Mouse (Mus musculus): ENCODE results near the gene Gas6. TPM values are rescaled to one million over a fixed set of nuclear protein-coding genes. Genes with fewer than 3 reads are reported as not detected.
A peak's percentile ranks its signal among the peaks of the same experiment; 100 is the strongest.

Gas6 gene
- polyA plus RNA-seq, 1 experiment from 2014 or later: 222 TPM

DNA sequence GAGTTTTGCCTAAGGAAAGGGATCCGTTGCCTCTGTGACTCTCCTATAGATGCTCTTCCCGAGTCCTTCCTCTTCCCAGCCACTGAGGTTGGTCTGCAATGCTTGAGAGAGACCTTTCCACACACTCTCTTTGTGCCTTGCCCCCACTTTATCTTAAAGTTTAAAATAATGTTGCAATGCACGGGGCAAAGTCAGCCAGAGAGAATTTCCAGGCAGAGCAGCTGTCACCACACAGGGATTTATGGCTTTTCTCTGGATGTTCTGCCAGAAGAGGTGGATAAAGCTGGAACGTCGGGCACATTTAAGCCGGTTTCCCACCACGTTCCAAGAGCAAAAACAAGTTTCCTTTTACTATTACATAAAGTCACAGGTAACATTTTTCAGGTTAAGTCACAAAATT, 27.1 kb upstream of the Gas6 start:
- ATAC-seq (replicated peaks; ENCODE audit: insufficient number of reproducible peaks, insufficient read depth, low FRiP score, low read depth): no peak

GRCm38 (mm10) chr8:13520349-13520748, 26.1 kb upstream of the Gas6 start:
- no peak for ATAC-seq (replicated peaks; ENCODE audit: insufficient number of reproducible peaks, insufficient read depth, low FRiP score, low read depth)
- Histone ChIP-seq H3K9ac (no peak overlapping the region), H3K9me3 (replicated peaks) (no peaks in the 10 kb centered on the region), H3K36me3 (no peaks in the 10 kb centered on the region), H3K27ac (no peak overlapping the region), H3K4me2 (no peak overlapping the region), H3K4me3 (no peak overlapping the region), H3K4me1 (replicated peaks) (peaks cover 64% of the 10 kb centered on the region), H3K27me3 (peaks cover 11% of the 10 kb centered on the region)
- 64% methylated on average over 6 of the region's 6 CpGs for WGBS

More for the DNA sequence above, 27.1 kb upstream of the Gas6 start:
- no peak overlapping the region for H3K9ac ChIP-seq
- H3K9me3 ChIP-seq (replicated peaks): no peaks in the 10 kb centered on the region
- no peak overlapping the region for H3K4me2 ChIP-seq
- no peak overlapping the region for H3K4me3 ChIP-seq
- H3K27me3 ChIP-seq: peaks cover 11% of the 10 kb centered on the region
- H3K27ac ChIP-seq: no peak overlapping the region
- H3K36me3 ChIP-seq: no peaks in the 10 kb centered on the region
- H3K4me1 ChIP-seq (replicated peaks): peaks cover 54% of the 10 kb centered on the region
- WGBS: 27% methylated on average over 7 of the region's 7 CpGs

GRCm38 (mm10) chr8:13519503-13519902, 25.2 kb upstream of the Gas6 start:
- no peak overlapping the region for H3K27ac ChIP-seq
- peaks cover 64% of the 10 kb centered on the region for H3K4me1 ChIP-seq (replicated peaks)
- WGBS: 47% methylated on average over 9 of the region's 9 CpGs
- H3K4me3 ChIP-seq: no peak overlapping the region
- peaks cover 11% of the 10 kb centered on the region for H3K27me3 ChIP-seq
- ATAC-seq (replicated peaks; ENCODE audit: insufficient number of reproducible peaks, insufficient read depth, low FRiP score, low read depth): no peak
- H3K4me2 ChIP-seq: no peak overlapping the region
- no peak overlapping the region for H3K9ac ChIP-seq
- H3K36me3 ChIP-seq: no peaks in the 10 kb centered on the region
- no peaks in the 10 kb centered on the region for H3K9me3 ChIP-seq (replicated peaks)

- 0 out of 2 replicates have a peak, but pooled peaks have one; percentile 17 for ATAC-seq (replicated peaks; ENCODE audit: insufficient number of reproducible peaks, insufficient read depth, low FRiP score, low read depth)
- Histone ChIP-seq H3K4me2 (no peak overlapping the region), H3K36me3 (no peaks in the 10 kb centered on the region), H3K9me3 (replicated peaks) (no peaks in the 10 kb centered on the region), H3K27ac (peak overlapping the region; percentile 48), H3K4me3 (no peak overlapping the region), H3K27me3 (peaks cover 6% of the 10 kb centered on the region), H3K4me1 (replicated peaks) (peaks cover 51% of the 10 kb centered on the region), H3K9ac (no peak overlapping the region)
- 57% methylated on average over 6 of the region's 6 CpGs for WGBS
Measured at GRCm38 (mm10) chr8:13517284-13517781, 23.0 kb upstream of the Gas6 start.

- Histone ChIP-seq H3K4me3 (no peak overlapping the region), H3K27ac (peak overlapping the region; percentile 48), H3K9me3 (replicated peaks) (no peaks in the 10 kb centered on the region), H3K36me3 (no peaks in the 10 kb centered on the region), H3K4me1 (replicated peaks) (peaks cover 47% of the 10 kb centered on the region), H3K27me3 (no peaks in the 10 kb centered on the region), H3K4me2 (no peak overlapping the region), H3K9ac (no peak overlapping the region)
- no peak for ATAC-seq (replicated peaks; ENCODE audit: insufficient number of reproducible peaks, insufficient read depth, low FRiP score, low read depth)
- whole genome bisulfite sequencing: 65% methylated on average over 5 of the region's 5 CpGs
Measured at GRCm38 (mm10) chr8:13516728-13517127, 22.4 kb upstream of the Gas6 start.

DNA sequence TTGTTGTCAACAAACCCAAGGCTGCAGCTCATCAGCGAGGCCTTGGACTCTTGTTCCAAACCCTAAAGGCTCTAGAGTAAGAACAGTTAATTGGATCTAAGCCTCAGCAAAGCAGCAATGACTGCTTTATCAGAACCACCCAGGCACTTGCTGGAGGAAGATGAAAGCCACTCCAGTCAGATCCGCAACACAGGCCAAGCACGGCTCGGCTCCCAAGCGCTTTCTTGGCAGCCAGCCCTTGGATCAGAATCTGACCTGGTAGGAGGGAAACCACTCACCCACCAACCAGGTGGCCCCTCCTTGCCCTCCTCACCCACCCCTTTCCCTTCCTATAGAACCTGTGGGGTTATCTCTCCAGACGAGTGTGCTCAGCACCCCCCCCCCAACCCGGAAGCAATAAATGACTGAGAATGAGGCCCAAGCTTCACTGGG, 21.7 kb upstream of the Gas6 start:
- Histone ChIP-seq H3K4me2 (no peak overlapping the region), H3K27me3 (no peaks in the 10 kb centered on the region), H3K27ac (peak overlapping the region; percentile 48), H3K9me3 (replicated peaks) (no peaks in the 10 kb centered on the region), H3K4me1 (replicated peaks) (peaks cover 40% of the 10 kb centered on the region), H3K36me3 (no peaks in the 10 kb centered on the region), H3K9ac (no peak overlapping the region), H3K4me3 (no peak overlapping the region)
- ATAC-seq (replicated peaks; ENCODE audit: insufficient number of reproducible peaks, insufficient read depth, low FRiP score, low read depth): peak; percentile 65
- 17% methylated on average over 7 of the region's 7 CpGs for WGBS

- Histone ChIP-seq H3K4me3 (no peak overlapping the region), H3K9ac (no peak overlapping the region), H3K4me1 (replicated peaks) (peaks cover 29% of the 10 kb centered on the region), H3K27me3 (no peaks in the 10 kb centered on the region), H3K9me3 (replicated peaks) (no peaks in the 10 kb centered on the region), H3K36me3 (no peaks in the 10 kb centered on the region), H3K4me2 (no peak overlapping the region), H3K27ac (no peak overlapping the region)
- no peak for ATAC-seq (replicated peaks; ENCODE audit: insufficient number of reproducible peaks, insufficient read depth, low FRiP score, low read depth)
- 76% methylated on average over 5 of the region's 5 CpGs for WGBS
Measured at GRCm38 (mm10) chr8:13513556-13514370, 19.5 kb upstream of the Gas6 start.

GRCm38 (mm10) chr8:13512677-13513076, 18.4 kb upstream of the Gas6 start:
- no peak for ATAC-seq (replicated peaks; ENCODE audit: insufficient number of reproducible peaks, insufficient read depth, low FRiP score, low read depth)
- H3K9me3 ChIP-seq (replicated peaks): no peaks in the 10 kb centered on the region
- H3K36me3 ChIP-seq: no peaks in the 10 kb centered on the region
- WGBS: 58% methylated on average over 6 of the region's 6 CpGs
- no peak overlapping the region for H3K4me3 ChIP-seq
- H3K27me3 ChIP-seq: no peaks in the 10 kb centered on the region
- peaks cover 30% of the 10 kb centered on the region for H3K4me1 ChIP-seq (replicated peaks)
- no peak overlapping the region for H3K9ac ChIP-seq
- no peak overlapping the region for H3K4me2 ChIP-seq
- no peak overlapping the region for H3K27ac ChIP-seq

GRCm38 (mm10) chr8:13512016-13512415, 17.7 kb upstream of the Gas6 start:
- H3K27me3 ChIP-seq: no peaks in the 10 kb centered on the region
- H3K9me3 ChIP-seq (replicated peaks): no peaks in the 10 kb centered on the region
- H3K4me2 ChIP-seq: no peak overlapping the region
- no peak overlapping the region for H3K9ac ChIP-seq
- no peak overlapping the region for H3K27ac ChIP-seq
- no peak for ATAC-seq (replicated peaks; ENCODE audit: insufficient number of reproducible peaks, insufficient read depth, low FRiP score, low read depth)
- 67% methylated on average over 5 of the region's 5 CpGs for WGBS
- no peak overlapping the region for H3K4me3 ChIP-seq
- peaks cover 30% of the 10 kb centered on the region for H3K4me1 ChIP-seq (replicated peaks)
- no peaks in the 10 kb centered on the region for H3K36me3 ChIP-seq

- H3K9ac ChIP-seq: no peak overlapping the region
- H3K4me3 ChIP-seq: no peak overlapping the region
- peaks cover 26% of the 10 kb centered on the region for H3K4me1 ChIP-seq (replicated peaks)
- H3K9me3 ChIP-seq (replicated peaks): no peaks in the 10 kb centered on the region
- 0 out of 2 replicates have a peak overlapping the region, but pooled peaks have one; percentile 31 for H3K27ac ChIP-seq
- WGBS: 84% methylated on average over 3 of the region's 3 CpGs
- peaks cover 9% of the 10 kb centered on the region; the same call in 1 of the 2 replicates for H3K27me3 ChIP-seq
- H3K36me3 ChIP-seq: no peaks in the 10 kb centered on the region
- no peak for ATAC-seq (replicated peaks; ENCODE audit: insufficient number of reproducible peaks, insufficient read depth, low FRiP score, low read depth)
- H3K4me2 ChIP-seq: no peak overlapping the region
Measured at GRCm38 (mm10) chr8:13507284-13507937, 13.1 kb upstream of the Gas6 start.

- H3K36me3 ChIP-seq: no peaks in the 10 kb centered on the region
- 23% methylated on average over 4 of the region's 4 CpGs for WGBS
- H3K9me3 ChIP-seq (replicated peaks): no peaks in the 10 kb centered on the region
- peaks cover 23% of the 10 kb centered on the region for H3K4me1 ChIP-seq (replicated peaks)
- H3K27me3 ChIP-seq: peaks cover 9% of the 10 kb centered on the region; the same call in 1 of the 2 replicates
- peak overlapping the region; percentile 11; the same call in 1 of the 2 replicates for H3K27ac ChIP-seq
- H3K9ac ChIP-seq: no peak overlapping the region
- H3K4me2 ChIP-seq: no peak overlapping the region
- peak; percentile 87 for ATAC-seq (replicated peaks; ENCODE audit: insufficient number of reproducible peaks, insufficient read depth, low FRiP score, low read depth)
- H3K4me3 ChIP-seq: no peak overlapping the region
Measured at GRCm38 (mm10) chr8:13506849-13507248, 12.6 kb upstream of the Gas6 start.
